Mouse (Mus musculus): Measurements from ENCODE around the gene Arhgap20.

DNA sequence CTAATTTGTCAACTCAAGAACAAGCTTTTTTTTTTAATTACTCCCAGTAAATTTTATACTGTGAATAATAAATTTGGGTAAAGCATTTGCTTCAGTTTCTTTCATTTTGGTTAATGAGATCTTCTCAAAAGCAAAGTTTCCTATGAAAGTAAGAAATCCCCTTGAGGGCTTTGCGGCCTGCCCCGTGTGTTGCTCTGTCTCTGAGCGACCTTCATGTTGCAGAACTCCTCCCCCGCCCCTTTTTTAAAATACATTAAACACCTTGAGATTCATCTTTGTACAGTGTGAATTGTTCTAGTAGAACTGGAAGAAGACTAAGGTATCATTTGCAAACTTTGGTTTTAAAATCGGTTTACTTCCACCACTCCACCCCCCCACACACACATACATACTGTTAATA, 88.6 kb downstream of the Arhgap20 start:
- TF ChIP-seq POLR2A (IDR thresholded peaks at IDR 0.05; ENCODE audit: borderline replicate concordance, control insufficient read depth, low read depth, low read length) (no peak), CTCF (IDR thresholded peaks at IDR 0.05; ENCODE audit: control insufficient read depth, insufficient read depth, low read length) (no peak)

All from bone marrow, adult 2 months (tissue).